Mouse (Mus musculus) MEL (cell line): ENCODE data around the gene Olfr726. TPM values are rescaled to one million over a fixed set of nuclear protein-coding genes. Genes with fewer than 3 reads are reported as not detected.

Experiments used
- DNase-seq: peaks from one replicate; pipeline ENCODE4 v3.0.0; 2011; ENCODE audit warnings: low read depth, low spot score
- H3K27ac ChIP-seq: 2 replicates; pipeline ENCODE4 v1.5.1; 2012; ENCODE audit warnings: low read depth, mild to moderate bottlenecking, control low read depth, low read length, moderate library complexity; ENCODE audit not compliant: control insufficient read depth
- H3K27me3 ChIP-seq, 2 experiments: fragments of 150-350 bp in 1 of 2; sonication (generic) in 1 of 2; 2 replicates each; pipeline ENCODE4 v1.6.1; 2012; ENCODE audit warnings: low read length in 2 of 2, mild to moderate bottlenecking in 2 of 2, improper control_type of control experiment in 1 of 2, moderate library complexity in 1 of 2; ENCODE audit not compliant: insufficient read depth in 2 of 2, control insufficient read depth in 1 of 2
- H3K36me3 ChIP-seq, 2 experiments: 2 replicates each; pipeline ENCODE4 v1.6.1; 2012 to 2014; ENCODE audit warnings: low read length in 2 of 2, improper control_type of control experiment in 1 of 2, inconsistent platforms in 1 of 2, mild to moderate bottlenecking in 1 of 2; ENCODE audit not compliant: insufficient read depth in 2 of 2, control insufficient read depth in 1 of 2
- H3K4me1 ChIP-seq, 2 experiments: fragments of 150-350 bp in 1 of 2; sonication (generic) in 1 of 2; 2 replicates each; pipeline ENCODE4 v1.6.1; 2012; ENCODE audit warnings: low read length in 2 of 2, improper control_type of control experiment in 1 of 2, mild to moderate bottlenecking in 1 of 2; ENCODE audit not compliant: insufficient read depth in 2 of 2, control insufficient read depth in 1 of 2
- H3K4me3 ChIP-seq, 2 experiments: fragments of 150-350 bp in 1 of 2; sonication (generic) in 1 of 2; 2 replicates each; pipeline ENCODE4 v1.5.1; 2012; ENCODE audit warnings: low read depth in 2 of 2, low read length in 2 of 2, mild to moderate bottlenecking in 2 of 2, moderate library complexity in 2 of 2, control low read depth in 1 of 2, improper control_type of control experiment in 1 of 2; ENCODE audit not compliant: control insufficient read depth in 1 of 2, insufficient read depth in 1 of 2
- H3K79me2 ChIP-seq: 2 replicates; pipeline ENCODE4 v1.6.1; 2012; ENCODE audit warnings: mild to moderate bottlenecking, low read length, moderate library complexity; ENCODE audit not compliant: control insufficient read depth, poor library complexity, insufficient read depth
- H3K9ac ChIP-seq: 2 replicates; pipeline ENCODE4 v1.6.1; 2012; ENCODE audit warnings: low read depth, mild to moderate bottlenecking, control low read depth, low read length, moderate library complexity; ENCODE audit not compliant: control insufficient read depth, poor library complexity, severe bottlenecking
- H3K9me3 ChIP-seq: fragments of 150-350 bp; sonication (generic); replicated peaks from 2 replicates; pipeline ENCODE4 v1.6.1; 2012; ENCODE audit warnings: mild to moderate bottlenecking, low read length, improper control_type of control experiment, moderate library complexity; ENCODE audit not compliant: insufficient read depth
- BHLHE40 ChIP-seq: IDR thresholded peaks from 2 replicates; pipeline ENCODE4 v1.6.1; 2012; ENCODE audit warnings: low read depth, mild to moderate bottlenecking, inconsistent platforms, low read length, improper control_type of control experiment, borderline replicate concordance
- E2F4 ChIP-seq: IDR thresholded peaks from 2 replicates; pipeline ENCODE4 v1.6.1; 2011; ENCODE audit warnings: low read depth, low read length, improper control_type of control experiment, borderline replicate concordance
- ELF1 ChIP-seq: IDR thresholded peaks from 2 replicates; pipeline ENCODE4 v1.6.1; 2014; ENCODE audit warnings: low read depth, mild to moderate bottlenecking, inconsistent platforms, low read length, improper control_type of control experiment, moderate library complexity
- ETS1 ChIP-seq: IDR thresholded peaks from 2 replicates; pipeline ENCODE4 v1.6.1; 2012; ENCODE audit warnings: low read depth, mild to moderate bottlenecking, inconsistent platforms, low read length, improper control_type of control experiment, moderate library complexity
- GABPA ChIP-seq: IDR thresholded peaks from 2 replicates; pipeline ENCODE4 v1.6.1; 2012; ENCODE audit warnings: low read depth, mild to moderate bottlenecking, inconsistent platforms, low read length, improper control_type of control experiment, moderate library complexity
- HCFC1 ChIP-seq: IDR thresholded peaks from 2 replicates; pipeline ENCODE4 v1.6.1; 2012; ENCODE audit warnings: low read depth, mild to moderate bottlenecking, inconsistent platforms, low read length, improper control_type of control experiment, moderate library complexity
- JUND ChIP-seq: IDR thresholded peaks from 2 replicates; pipeline ENCODE4 v1.6.1; 2011; ENCODE audit warnings: low read depth, mild to moderate bottlenecking, improper control_type of control experiment, low read length
- MAX ChIP-seq: IDR thresholded peaks from 2 replicates; pipeline ENCODE4 v1.6.1; 2011; ENCODE audit warnings: low read length, improper control_type of control experiment
- MXI1 ChIP-seq: IDR thresholded peaks from 2 replicates; pipeline ENCODE4 v1.6.1; 2011; ENCODE audit warnings: mild to moderate bottlenecking, low read depth, low read length, improper control_type of control experiment
- MYC ChIP-seq: IDR thresholded peaks from 2 replicates; pipeline ENCODE4 v1.6.1; 2011; ENCODE audit warnings: low read depth, mild to moderate bottlenecking, low read length, improper control_type of control experiment, moderate library complexity
- POLR2A ChIP-seq, 2 experiments: IDR thresholded peaks; 2 replicates each; pipeline ENCODE4 v1.6.1; 2011 to 2012; ENCODE audit warnings: low read length in 2 of 2, mild to moderate bottlenecking in 2 of 2, control low read depth in 1 of 2, improper control_type of control experiment in 1 of 2, low read depth in 1 of 2, moderate library complexity in 1 of 2; ENCODE audit not compliant: control insufficient read depth in 1 of 2, insufficient read depth in 1 of 2, poor library complexity in 1 of 2
- POLR2AphosphoS2 ChIP-seq: IDR thresholded peaks from 2 replicates; pipeline ENCODE4 v1.6.1; 2011; ENCODE audit warnings: low read length, improper control_type of control experiment
- POLR2AphosphoS5 ChIP-seq: IDR thresholded peaks from 2 replicates; pipeline ENCODE4 v1.6.1; 2012; ENCODE audit warnings: low read depth, borderline replicate concordance, mild to moderate bottlenecking, inconsistent platforms, low read length, moderate library complexity, mixed read lengths
- RAD21 ChIP-seq: IDR thresholded peaks from 2 replicates; pipeline ENCODE4 v1.6.1; 2011; ENCODE audit warnings: mild to moderate bottlenecking, low read depth, low read length, improper control_type of control experiment
- RCOR1 ChIP-seq: IDR thresholded peaks from 2 replicates; pipeline ENCODE4 v1.6.1; 2012; ENCODE audit warnings: low read depth, mild to moderate bottlenecking, inconsistent platforms, low read length, improper control_type of control experiment
- TBP ChIP-seq: IDR thresholded peaks from 2 replicates; pipeline ENCODE4 v1.8.0; 2011; ENCODE audit warnings: low read depth, low read length, improper control_type of control experiment
- TCF12 ChIP-seq: IDR thresholded peaks from 2 replicates; pipeline ENCODE4 v1.6.1; 2014; ENCODE audit warnings: low read depth, mild to moderate bottlenecking, inconsistent platforms, low read length, improper control_type of control experiment, moderate library complexity
- USF2 ChIP-seq, 2 experiments: IDR thresholded peaks; 2 replicates each; pipeline ENCODE4 v1.6.1; 2011 to 2012; ENCODE audit warnings: improper control_type of control experiment in 2 of 2, low read length in 2 of 2, borderline replicate concordance in 1 of 2, inconsistent platforms in 1 of 2, low read depth in 1 of 2, mild to moderate bottlenecking in 1 of 2; ENCODE audit not compliant: insufficient read depth in 1 of 2
- ZC3H11A ChIP-seq: IDR thresholded peaks from 2 replicates; pipeline ENCODE4 v1.6.1; 2012; ENCODE audit warnings: low read depth, mild to moderate bottlenecking, inconsistent platforms, low read length, improper control_type of control experiment
- polyA plus RNA-seq, 2 experiments: library from polyadenylated mRNA; stranded (reverse) in 1 of 2; unstranded in 1 of 2; fragments of >175 nt in 1 of 2; fragments of >200 nt in 1 of 2; gene quantifications; 2 replicates each; pipeline versions ENCODE4 v1.2.1 to v1.2.4; 2012; ENCODE audit warnings: low replicate concordance in 2 of 2, low read depth in 1 of 2; ENCODE audit not compliant: insufficient read length in 2 of 2, insufficient read depth in 1 of 2, missing spikeins in 1 of 2
- total RNA-seq: library from RNA; depleted of rRNA; stranded (reverse); fragments of 300-350 nt; gene quantifications from 2 replicates; pipeline ENCODE4 v1.2.3, GENCODE M21; 2012

Gene Olfr726
- total and polyA plus RNA-seq, 3 experiments: not detected

GRCm38 (mm10) chr14:50062733-50063104 lies 28.0 kb downstream of the Olfr726 start:
- no peak overlapping the region for H3K4me3 ChIP-seq
- H3K9me3 ChIP-seq: no peaks in the 10 kb centered on the region
- H3K4me1 ChIP-seq: no peaks in the 10 kb centered on the region
- no peak overlapping the region for H3K9ac ChIP-seq
- TF ChIP-seq RAD21 (no peak), MXI1 (no peak), POLR2A (IDR thresholded peaks at IDR 0.05; ENCODE audit: control insufficient read depth in 1 of 2, insufficient read depth in 1 of 2, low read depth in 1 of 2, low read length in 2 of 2, poor library complexity in 1 of 2) (no peak), JUND (no peak), POLR2AphosphoS2 (no peak)
- H3K27ac ChIP-seq: no peak overlapping the region
- DNase-seq: no peak
- H3K36me3 ChIP-seq: no peaks in the 10 kb centered on the region
- H3K79me2 ChIP-seq: no peaks in the 10 kb centered on the region
- no peaks in the 10 kb centered on the region for H3K27me3 ChIP-seq

GRCm38 (mm10) chr14:50061955-50062732 lies 28.6 kb downstream of the Olfr726 start:
- H3K4me1 ChIP-seq: no peaks in the 10 kb centered on the region
- no peaks in the 10 kb centered on the region for H3K27me3 ChIP-seq
- TF ChIP-seq POLR2AphosphoS2: no peak
- no peak for TF ChIP-seq RAD21
- no peak for TF ChIP-seq GABPA
- TF ChIP-seq MAX: no peak
- no peak for TF ChIP-seq MXI1
- no peak for TF ChIP-seq MYC
- TF ChIP-seq POLR2AphosphoS5: no peak
- TF ChIP-seq E2F4: no peak
- TF ChIP-seq USF2 (IDR thresholded peaks at IDR 0.05; ENCODE audit: borderline replicate concordance in 1 of 2, insufficient read depth in 1 of 2, low read depth in 1 of 2, low read length in 2 of 2): no peak
- no peak for TF ChIP-seq TBP
- no peak for TF ChIP-seq TCF12
- no peak for TF ChIP-seq ZC3H11A
- TF ChIP-seq ETS1: no peak
- TF ChIP-seq ELF1: no peak
- no peak for TF ChIP-seq BHLHE40
- no peak for TF ChIP-seq HCFC1
- no peak for TF ChIP-seq RCOR1
- TF ChIP-seq POLR2A (IDR thresholded peaks at IDR 0.05; ENCODE audit: control insufficient read depth in 1 of 2, insufficient read depth in 1 of 2, low read depth in 1 of 2, low read length in 2 of 2, poor library complexity in 1 of 2): no peak
- no peaks in the 10 kb centered on the region for H3K79me2 ChIP-seq
- no peak overlapping the region for H3K27ac ChIP-seq
- no peak overlapping the region for H3K9ac ChIP-seq
- H3K36me3 ChIP-seq: no peaks in the 10 kb centered on the region
- H3K9me3 ChIP-seq: no peaks in the 10 kb centered on the region
- DNase-seq: no peak
- H3K4me3 ChIP-seq: no peak overlapping the region
